Mouse (Mus musculus) E14TG2a.4 (cell line): ENCODE measurements at regions not wholly inside any gene's neighbourhood (a gene's known extent, or its start where the extent isn't known, plus 50 kb on each side); places are given as distances from the start of the nearest gene placed in this dataset.

Source experiments
- H3K27me3 ChIP-seq: 2 replicates; pipeline ENCODE4 v1.6.1; 2014; ENCODE audit warnings: low read length, control low read depth; ENCODE audit not compliant: insufficient read depth
- H3K36me3 ChIP-seq: 2 replicates; pipeline ENCODE4 v1.6.1; 2014; ENCODE audit warnings: low read length, control low read depth; ENCODE audit not compliant: insufficient read depth
- H3K4me1 ChIP-seq: replicated peaks from 2 replicates; pipeline ENCODE4 v1.6.1; 2014; ENCODE audit warnings: low read depth, low read length, control low read depth
- H3K4me3 ChIP-seq: replicated peaks from 2 replicates; pipeline ENCODE4 v1.5.1; 2014; ENCODE audit warnings: mild to moderate bottlenecking, low read length
- H3K9me3 ChIP-seq: 2 replicates; pipeline ENCODE4 v1.6.1; 2014; ENCODE audit warnings: low read length, control low read depth
- CTCF ChIP-seq: conservative IDR thresholded peaks from 2 replicates; pipeline ENCODE4 v1.5.1; 2014; ENCODE audit warnings: low read length
- NANOG ChIP-seq: IDR thresholded peaks from 2 replicates; pipeline ENCODE4 v1.6.1; 2014; ENCODE audit warnings: borderline replicate concordance, low read length, mixed read lengths
- POU5F1 ChIP-seq: IDR thresholded peaks from 2 replicates; pipeline ENCODE4 v1.6.1; 2014; ENCODE audit warnings: low read length, borderline replicate concordance

DNA sequence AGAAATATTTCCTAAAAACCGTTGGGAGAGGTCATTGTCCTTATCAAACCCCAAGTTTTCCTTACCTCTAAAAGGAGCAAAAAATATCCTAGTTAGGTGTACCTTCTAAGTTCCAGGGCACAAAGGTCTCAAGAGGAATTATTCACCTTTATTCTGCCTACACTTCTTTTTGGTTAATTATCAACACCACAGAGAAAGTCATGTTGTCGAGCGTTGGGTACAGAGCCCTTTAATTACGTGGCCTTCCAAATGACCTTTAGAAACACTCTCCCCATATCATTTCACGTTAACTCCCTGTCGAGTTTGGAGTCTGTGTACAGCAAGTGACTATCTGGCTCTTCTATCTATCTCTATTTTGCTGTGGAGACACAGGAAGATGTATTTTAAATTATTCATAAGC, 90.7 kb upstream of the Gm765 start:
- Histone ChIP-seq H3K4me3 (no peak overlapping the region), H3K27me3 (no peaks in the 10 kb centered on the region)
- TF ChIP-seq CTCF: no peak
- no peak for TF ChIP-seq NANOG
- no peak for TF ChIP-seq POU5F1

DNA sequence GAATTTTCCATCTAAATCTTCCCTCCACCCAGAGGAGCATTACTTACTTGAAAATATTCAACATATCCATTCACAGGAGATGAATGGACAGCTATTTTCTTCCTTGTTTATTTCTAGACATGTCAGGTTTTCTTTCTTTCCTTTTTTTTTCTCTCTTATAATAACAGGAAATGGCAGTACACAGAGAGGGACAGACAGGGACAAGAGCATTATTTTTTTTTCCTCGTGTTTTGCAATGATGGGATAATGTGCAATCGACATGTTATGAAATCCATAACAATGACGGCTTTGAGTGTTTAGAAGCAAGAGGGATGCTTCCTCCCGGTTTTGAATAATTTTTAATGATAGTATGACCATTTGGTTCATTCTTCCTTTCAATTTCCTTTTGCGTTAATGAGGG, 86.6 kb upstream of the Gm765 start:
- TF ChIP-seq CTCF: no peak
- no peaks in the 10 kb centered on the region for H3K27me3 ChIP-seq
- H3K9me3 ChIP-seq: no peaks in the 10 kb centered on the region
- H3K36me3 ChIP-seq: no peaks in the 10 kb centered on the region
- no peaks in the 10 kb centered on the region for H3K4me1 ChIP-seq
- H3K4me3 ChIP-seq: no peak overlapping the region

More for the DNA sequence above, 90.7 kb upstream of the Gm765 start:
- Histone ChIP-seq H3K4me1 (peaks cover 14% of the 10 kb centered on the region), H3K36me3 (no peaks in the 10 kb centered on the region), H3K9me3 (no peaks in the 10 kb centered on the region)

DNA sequence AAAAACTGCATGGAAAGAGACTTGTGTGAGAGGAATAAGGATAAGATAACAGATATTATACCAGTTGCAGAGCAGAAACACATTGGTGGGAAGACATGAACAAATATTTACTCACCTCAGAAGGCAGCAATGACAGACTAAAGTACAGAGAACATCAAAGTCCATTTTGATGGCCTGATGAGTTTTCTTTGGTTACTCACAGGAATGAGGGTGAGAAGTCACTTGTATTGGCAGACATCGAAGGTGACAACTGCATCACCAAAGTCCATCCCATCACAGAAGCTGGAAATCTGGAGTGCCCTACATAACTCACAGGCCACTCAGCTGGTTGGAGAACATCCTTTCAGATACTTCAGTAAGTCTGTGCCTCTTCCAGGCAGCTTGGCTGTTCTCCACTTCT, 60.1 kb upstream of the Gm765 start:
- Histone ChIP-seq H3K36me3 (no peaks in the 10 kb centered on the region), H3K4me1 (no peaks in the 10 kb centered on the region), H3K9me3 (no peaks in the 10 kb centered on the region), H3K4me3 (no peak overlapping the region), H3K27me3 (no peaks in the 10 kb centered on the region)
- TF ChIP-seq CTCF: no peak
- no peak for TF ChIP-seq NANOG
- TF ChIP-seq POU5F1: no peak

DNA sequence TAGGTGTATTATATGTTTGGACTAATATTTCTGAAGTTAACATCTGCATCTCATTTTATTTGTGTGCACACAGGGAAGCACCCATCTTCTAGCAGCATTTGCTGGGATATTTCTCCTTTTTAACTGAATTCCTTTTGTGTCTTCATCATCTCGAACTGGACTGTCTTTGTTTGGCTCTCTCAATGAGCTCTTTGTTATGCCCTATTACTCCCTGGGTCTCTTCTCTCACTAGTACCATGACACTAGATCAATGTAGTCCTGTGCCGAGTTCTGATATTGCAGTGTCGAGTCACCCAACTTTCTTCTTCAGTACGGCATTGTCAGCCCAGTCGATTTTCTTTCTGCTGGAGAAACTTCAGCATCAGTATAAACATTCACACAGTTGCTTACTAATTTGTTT, 52.0 kb upstream of the Gm765 start:
- Histone ChIP-seq H3K4me1 (no peaks in the 10 kb centered on the region), H3K9me3 (no peaks in the 10 kb centered on the region), H3K27me3 (no peaks in the 10 kb centered on the region), H3K4me3 (no peak overlapping the region), H3K36me3 (no peaks in the 10 kb centered on the region)
- no peak for TF ChIP-seq CTCF
